Mouse (Mus musculus) colon, adult 2 months (tissue): ENCODE measurements around the gene Gm4788. TPM values are rescaled to one million over a fixed set of nuclear protein-coding genes. Genes with fewer than 3 reads are reported as not detected.

Experiments used
- polyA plus RNA-seq: library from polyadenylated mRNA; depleted of rRNA; stranded (reverse); fragments of >200 nt; gene quantifications from 2 replicates; pipeline ENCODE4 v1.2.3, GENCODE M21; 2012; rRNA removed

Gm4788 gene
- not detected in 2 replicates for polyA plus RNA-seq

DNA sequence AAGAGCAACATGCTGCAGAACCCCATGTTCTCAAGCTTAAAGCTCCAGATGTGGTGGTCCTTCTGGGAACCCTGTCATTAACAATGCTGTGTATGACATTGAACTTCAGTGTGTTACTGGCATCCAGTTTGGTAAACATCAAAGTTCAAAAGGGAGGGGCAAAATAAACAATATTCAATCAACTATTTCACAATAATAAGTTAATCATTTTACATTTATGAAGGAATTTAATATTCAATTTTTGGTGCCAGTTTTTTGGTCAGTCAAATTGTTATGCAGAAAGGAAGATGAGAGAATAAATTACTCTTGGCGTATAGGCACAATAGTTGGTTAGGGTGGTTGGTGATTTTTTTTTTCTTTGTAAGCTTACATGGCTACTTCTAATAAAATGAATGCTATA lies at the start of gene Gm4788:
Gm4788 (minus strand) TSS at position 101 of the 400 bp plus-strand sequence.

Other genes starting within 250 kb of the Gm4788 start
- gene Cfhr1, start 221.0 kb downstream of the Gm4788 start, polyA plus RNA-seq: not detected in 2 replicates
- not detected in 2 replicates for gene Cfhr2, start 77.5 kb upstream of the Gm4788 start, polyA plus RNA-seq